Mouse (Mus musculus): ENCODE results near the gene Ttc29. TPM values are rescaled to one million over a fixed set of nuclear protein-coding genes. Genes with fewer than 3 reads are reported as not detected.

Gene Ttc29
- polyA plus RNA-seq, 1 experiment, result not detected

GRCm38 (mm10) chr8:78232870-78233707, 20.0 kb downstream of the Ttc29 start:
- H3K27ac ChIP-seq (ENCODE audit: insufficient read depth, low read depth, low read length), result no peak overlapping the region
- H3K4me1 ChIP-seq (ENCODE audit: control insufficient read depth, insufficient read depth, low read length), result no peaks in the 10 kb centered on the region
- TF ChIP-seq CTCF (IDR thresholded peaks at IDR 0.05; ENCODE audit: insufficient read depth, low read depth, low read length), result no peak
- 11% methylated on average over 14 of the region's 14 CpGs for WGBS
- H3K4me3 ChIP-seq (ENCODE audit: insufficient read depth, low read depth, low read length), result no peak overlapping the region

GRCm38 (mm10) chr8:78233708-78234201, 20.7 kb downstream of the Ttc29 start:
- Histone ChIP-seq H3K4me1 (ENCODE audit: control insufficient read depth, insufficient read depth, low read length) (no peaks in the 10 kb centered on the region), H3K4me3 (ENCODE audit: insufficient read depth, low read depth, low read length) (no peak overlapping the region), H3K27ac (ENCODE audit: insufficient read depth, low read depth, low read length) (no peak overlapping the region)
- WGBS, result 55% methylated on average over 7 of the region's 7 CpGs
- TF ChIP-seq POLR2A (IDR thresholded peaks at IDR 0.05; ENCODE audit: insufficient read depth, low read depth, low read length) (no peak), CTCF (IDR thresholded peaks at IDR 0.05; ENCODE audit: insufficient read depth, low read depth, low read length) (no peak)

GRCm38 (mm10) chr8:78237972-78238675, 25.0 kb downstream of the Ttc29 start:
- WGBS, result 49% methylated on average over 6 of the region's 6 CpGs

GRCm38 (mm10) chr8:78251115-78251514, 38.0 kb downstream of the Ttc29 start:
- Histone ChIP-seq H3K4me3 (ENCODE audit: insufficient read depth, low read depth, low read length) (no peak overlapping the region), H3K27ac (ENCODE audit: insufficient read depth, low read depth, low read length) (no peak overlapping the region), H3K4me1 (ENCODE audit: control insufficient read depth, insufficient read depth, low read length) (no peaks in the 10 kb centered on the region)
- TF ChIP-seq POLR2A (IDR thresholded peaks at IDR 0.05; ENCODE audit: insufficient read depth, low read depth, low read length), result no peak
- TF ChIP-seq CTCF (IDR thresholded peaks at IDR 0.05; ENCODE audit: insufficient read depth, low read depth, low read length), result no peak
- WGBS, result 65% methylated on average over 3 of the region's 3 CpGs

More at GRCm38 (mm10) chr8:78237972-78238675, 25.0 kb downstream of the Ttc29 start:
- H3K4me1 ChIP-seq (ENCODE audit: control insufficient read depth, insufficient read depth, low read length), result no peaks in the 10 kb centered on the region
- H3K27ac ChIP-seq (ENCODE audit: insufficient read depth, low read depth, low read length), result no peak overlapping the region
- TF ChIP-seq CTCF (IDR thresholded peaks at IDR 0.05; ENCODE audit: insufficient read depth, low read depth, low read length) (no peak), POLR2A (IDR thresholded peaks at IDR 0.05; ENCODE audit: insufficient read depth, low read depth, low read length) (no peak)
- H3K4me3 ChIP-seq (ENCODE audit: insufficient read depth, low read depth, low read length), result no peak overlapping the region

GRCm38 (mm10) chr8:78254374-78254773, 41.3 kb downstream of the Ttc29 start:
- WGBS, result 73% methylated on average over 4 of the region's 4 CpGs
- Histone ChIP-seq H3K4me3 (ENCODE audit: insufficient read depth, low read depth, low read length) (no peak overlapping the region), H3K27ac (ENCODE audit: insufficient read depth, low read depth, low read length) (no peak overlapping the region), H3K4me1 (ENCODE audit: control insufficient read depth, insufficient read depth, low read length) (no peaks in the 10 kb centered on the region)
- TF ChIP-seq CTCF (IDR thresholded peaks at IDR 0.05; ENCODE audit: insufficient read depth, low read depth, low read length) (no peak), POLR2A (IDR thresholded peaks at IDR 0.05; ENCODE audit: insufficient read depth, low read depth, low read length) (no peak)

- no peak for TF ChIP-seq CTCF (IDR thresholded peaks at IDR 0.05; ENCODE audit: insufficient read depth, low read depth, low read length)
- no peak for TF ChIP-seq POLR2A (IDR thresholded peaks at IDR 0.05; ENCODE audit: insufficient read depth, low read depth, low read length)
- no peaks in the 10 kb centered on the region for H3K4me1 ChIP-seq (ENCODE audit: control insufficient read depth, insufficient read depth, low read length)
- no peak overlapping the region for H3K4me3 ChIP-seq (ENCODE audit: insufficient read depth, low read depth, low read length)
- 97% methylated on average over 3 of the region's 3 CpGs for WGBS
- H3K27ac ChIP-seq (ENCODE audit: insufficient read depth, low read depth, low read length), result no peak overlapping the region
These were observed 41.9 kb downstream of the Ttc29 start for GRCm38 (mm10) chr8:78255011-78255410.

- H3K27ac ChIP-seq (ENCODE audit: insufficient read depth, low read depth, low read length), result no peak overlapping the region
- TF ChIP-seq POLR2A (IDR thresholded peaks at IDR 0.05; ENCODE audit: insufficient read depth, low read depth, low read length) (no peak), CTCF (IDR thresholded peaks at IDR 0.05; ENCODE audit: insufficient read depth, low read depth, low read length) (no peak)
- 88% methylated on average over 5 of the region's 5 CpGs for WGBS
- H3K4me1 ChIP-seq (ENCODE audit: control insufficient read depth, insufficient read depth, low read length), result no peaks in the 10 kb centered on the region
- no peak overlapping the region for H3K4me3 ChIP-seq (ENCODE audit: insufficient read depth, low read depth, low read length)
These were observed 52.4 kb downstream of the Ttc29 start for GRCm38 (mm10) chr8:78265506-78265905.

- Histone ChIP-seq H3K4me3 (ENCODE audit: insufficient read depth, low read depth, low read length) (no peak overlapping the region), H3K27ac (ENCODE audit: insufficient read depth, low read depth, low read length) (no peak overlapping the region), H3K4me1 (ENCODE audit: control insufficient read depth, insufficient read depth, low read length) (no peaks in the 10 kb centered on the region)
- TF ChIP-seq POLR2A (IDR thresholded peaks at IDR 0.05; ENCODE audit: insufficient read depth, low read depth, low read length), result no peak
- TF ChIP-seq CTCF (IDR thresholded peaks at IDR 0.05; ENCODE audit: insufficient read depth, low read depth, low read length), result no peak
- 58% methylated on average over 3 of the region's 3 CpGs for WGBS
These were observed 53.1 kb downstream of the Ttc29 start for GRCm38 (mm10) chr8:78266231-78266630.

GRCm38 (mm10) chr8:78267894-78268411, 54.9 kb downstream of the Ttc29 start:
- H3K4me1 ChIP-seq (ENCODE audit: control insufficient read depth, insufficient read depth, low read length), result no peaks in the 10 kb centered on the region
- no peak overlapping the region for H3K27ac ChIP-seq (ENCODE audit: insufficient read depth, low read depth, low read length)
- H3K4me3 ChIP-seq (ENCODE audit: insufficient read depth, low read depth, low read length), result no peak overlapping the region
- TF ChIP-seq POLR2A (IDR thresholded peaks at IDR 0.05; ENCODE audit: insufficient read depth, low read depth, low read length), result no peak
- 29% methylated on average over 7 of the region's 7 CpGs for WGBS
